Mouse (Mus musculus) cerebellum, postnatal 10 days (tissue): Measurements from ENCODE around the gene Trnau1ap.

Experiments
- DNase-seq, 2 experiments: peaks; one replicate each; pipeline ENCODE4 v3.0.0; 2021; ENCODE audit warnings: mixed read lengths in 2 of 2

The Trnau1ap gene

GRCm38 (mm10) chr4:132329115-132329834 is at the start of gene Trnau1ap:
TSS of gene Trnau1ap (minus strand) at chr4:132329538.
- peak; percentile 94 to 96 for DNase-seq

GRCm38 (mm10) chr4:132373820-132374219 is 44.5 kb upstream of the Trnau1ap start:
- DNase-seq, result no peak

- DNase-seq, result no peak
Observed at GRCm38 (mm10) chr4:132369953-132370750, 40.8 kb upstream of the Trnau1ap start.

- no peak for DNase-seq
Observed at GRCm38 (mm10) chr4:132367480-132368201, 38.3 kb upstream of the Trnau1ap start.

GRCm38 (mm10) chr4:132365450-132366060 is 36.2 kb upstream of the Trnau1ap start:
- DNase-seq, result no peak

GRCm38 (mm10) chr4:132363487-132363886 is 34.1 kb upstream of the Trnau1ap start:
- DNase-seq, result no peak

- DNase-seq, result no peak
Observed at GRCm38 (mm10) chr4:132359510-132359909, 30.2 kb upstream of the Trnau1ap start.

- DNase-seq, result peak; percentile 54 to 59
Observed at GRCm38 (mm10) chr4:132356170-132356569, 26.8 kb upstream of the Trnau1ap start.

- no peak for DNase-seq
Observed at GRCm38 (mm10) chr4:132355403-132355802, 26.1 kb upstream of the Trnau1ap start.

- DNase-seq, result peak; percentile 33 to 37
Observed at GRCm38 (mm10) chr4:132354571-132354970, 25.2 kb upstream of the Trnau1ap start.

GRCm38 (mm10) chr4:132353481-132353885 is 24.1 kb upstream of the Trnau1ap start, which contains the start of gene Rcc1:
TSS of gene Rcc1 (minus strand) at chr4:132353605.
- peak; percentile 84 to 91 for DNase-seq

- DNase-seq, result peak; percentile 35 to 37
Observed at GRCm38 (mm10) chr4:132352739-132353138, 23.4 kb upstream of the Trnau1ap start.

- DNase-seq, result no peak
Observed at GRCm38 (mm10) chr4:132351401-132351800, 22.1 kb upstream of the Trnau1ap start.

- DNase-seq, result no peak
Observed at GRCm38 (mm10) chr4:132350854-132351253, 21.5 kb upstream of the Trnau1ap start.

GRCm38 (mm10) chr4:132350123-132350740 is 20.9 kb upstream of the Trnau1ap start:
- DNase-seq, result no peak

- DNase-seq, result no peak
Observed at GRCm38 (mm10) chr4:132349495-132350122, 20.3 kb upstream of the Trnau1ap start.

GRCm38 (mm10) chr4:132346661-132347060 is 17.3 kb upstream of the Trnau1ap start:
- no peak for DNase-seq

GRCm38 (mm10) chr4:132346261-132346660 is 16.9 kb upstream of the Trnau1ap start:
- no peak for DNase-seq

GRCm38 (mm10) chr4:132345843-132346212 is 16.5 kb upstream of the Trnau1ap start:
- no peak for DNase-seq

- DNase-seq, result peak; percentile 99
Observed at GRCm38 (mm10) chr4:132345135-132345842, 16.0 kb upstream of the Trnau1ap start.
